Mouse (Mus musculus): Measurements from ENCODE around the gene Olfr1116. TPM values are rescaled to one million over a fixed set of nuclear protein-coding genes. Genes with fewer than 3 reads are reported as not detected.
"Not testable (repeated sequence)": the region's sequence is repeated elsewhere in the genome, so short reads cannot be mapped to it uniquely, and the experiment has no call there.

Olfr1116 gene
- polyA plus RNA-seq (2016; fragmentation: Nextera tagmentation; extraction: Ambion mirVana): not detected in 2 replicates

DNA sequence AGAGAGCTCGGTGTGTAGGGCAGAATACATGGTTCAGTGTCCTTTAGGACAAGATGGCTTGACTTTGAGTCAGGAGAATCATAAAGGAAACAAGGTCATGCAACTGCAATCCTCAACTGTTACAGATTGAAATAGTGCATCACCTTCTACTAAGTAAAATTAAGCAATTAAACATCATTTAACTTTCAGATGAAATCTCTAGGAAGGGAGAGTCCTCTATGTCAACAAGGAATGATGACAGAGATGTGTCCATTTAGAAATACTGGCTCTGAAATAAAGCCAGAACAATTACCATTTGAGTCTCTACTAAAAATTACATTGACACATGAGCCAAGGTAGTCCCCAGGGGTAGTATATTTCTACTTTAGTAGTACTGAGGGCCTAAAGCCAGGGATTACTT lies at the start of gene Olfr1116:
Olfr1116 (plus strand) TSS at position 301 of the 400 bp plus-strand sequence.
- Histone ChIP-seq H3K4me3 (no peak within 1 kb of the TSS), H3K27me3 (replicated peaks) (no peaks in the 10 kb centered on the region), H3K27ac (no peak within 1 kb of the TSS), H3K9ac (no peak within 1 kb of the TSS), H3K36me3 (no peaks in the 10 kb centered on the region), H3K4me2 (no peak within 1 kb of the TSS), H3K9me3 (replicated peaks) (no peaks in the 10 kb centered on the region), H3K4me1 (no peaks in the 10 kb centered on the region)
- WGBS (ENCODE audit: insufficient replicate concordance): 61% methylated on average over 1 of the region's 1 CpGs
- ATAC-seq: no peak

DNA sequence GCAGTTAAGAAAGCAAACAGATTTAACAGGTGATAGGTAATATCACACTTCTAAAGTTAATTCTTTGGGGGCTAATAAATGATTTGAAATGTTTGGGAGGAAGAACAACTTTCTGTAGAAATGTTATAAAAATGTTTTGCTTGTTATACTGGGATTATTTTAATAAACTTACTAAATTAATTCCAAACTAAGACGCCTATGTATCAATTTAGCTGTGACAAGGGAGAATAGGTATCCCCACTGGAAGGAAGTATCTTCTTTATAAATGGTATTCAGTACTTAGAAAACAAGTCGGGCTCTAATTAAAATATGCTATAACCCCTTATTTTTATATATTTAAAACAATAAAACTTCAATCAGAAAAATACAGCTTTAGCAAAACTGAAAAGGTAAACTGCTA lies 19.6 kb upstream of the Olfr1116 start, which contains the start of gene Olfr1115:
Olfr1115 (plus strand) TSS at position 301 of the 400 bp plus-strand sequence.
- no peaks in the 10 kb centered on the region for H3K4me1 ChIP-seq
- H3K36me3 ChIP-seq: no peaks in the 10 kb centered on the region
- H3K4me2 ChIP-seq: no peak within 1 kb of the TSS

DNA sequence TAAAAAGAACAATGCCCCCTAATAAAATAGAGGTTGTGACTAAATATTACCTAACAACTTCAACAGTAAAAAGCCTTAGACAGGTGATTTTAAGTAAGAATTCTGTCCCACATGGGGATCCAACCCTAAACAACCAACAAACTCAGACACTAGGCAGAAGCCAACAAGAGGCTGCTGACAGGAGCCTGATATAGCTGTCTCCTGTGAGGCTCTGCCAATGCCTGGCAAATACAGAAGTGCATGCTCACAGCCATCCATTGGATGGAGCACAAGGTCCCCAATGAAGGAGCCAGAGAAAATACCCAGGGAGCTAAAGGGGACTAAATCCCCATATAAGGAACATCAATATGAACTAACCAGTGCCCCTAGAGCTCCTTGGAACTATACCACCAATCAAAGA lies 26.6 kb downstream of the Olfr1116 start:
- ATAC-seq; H3K4me2 ChIP-seq; H3K36me3 ChIP-seq; H3K27me3 ChIP-seq (replicated peaks); H3K4me3 ChIP-seq; H3K4me1 ChIP-seq; H3K9me3 ChIP-seq (replicated peaks); H3K27ac ChIP-seq; H3K9ac ChIP-seq: not testable (repeated sequence)

More for the DNA sequence above, 19.6 kb upstream of the Olfr1116 start, which contains the start of gene Olfr1115:
- ATAC-seq: no peak
- Histone ChIP-seq H3K9me3 (replicated peaks) (no peaks in the 10 kb centered on the region), H3K4me3 (no peak within 1 kb of the TSS), H3K9ac (no peak within 1 kb of the TSS), H3K27me3 (replicated peaks) (no peaks in the 10 kb centered on the region), H3K27ac (no peak within 1 kb of the TSS)
- WGBS (ENCODE audit: insufficient replicate concordance): 59% methylated on average over 2 of the region's 2 CpGs

DNA sequence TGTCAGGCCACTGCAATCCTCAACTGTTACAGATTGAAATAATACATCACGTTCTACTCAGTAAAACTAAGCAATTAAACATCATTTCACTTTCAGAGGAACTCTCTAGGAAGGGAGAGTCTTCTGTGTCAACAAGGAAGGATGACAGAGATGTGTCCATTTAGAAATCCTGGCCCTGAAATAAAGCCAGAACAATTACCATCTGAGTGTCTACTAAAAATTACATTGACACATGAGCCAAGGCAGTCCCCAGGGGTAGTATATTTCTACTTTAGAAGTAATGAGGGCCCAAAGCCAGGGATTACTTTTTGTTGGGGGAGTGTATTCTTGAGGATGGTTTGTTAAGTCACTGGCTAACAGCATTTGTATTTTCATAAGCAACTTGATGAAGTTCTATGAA lies 39.9 kb downstream of the Olfr1116 start, which contains the start of gene Olfr1118:
Olfr1118 (plus strand) TSS at position 301 of the 400 bp plus-strand sequence.
- Histone ChIP-seq H3K36me3 (no peaks in the 10 kb centered on the region), H3K4me3 (no peak within 1 kb of the TSS), H3K9me3 (replicated peaks) (no peaks in the 10 kb centered on the region), H3K27ac (no peak within 1 kb of the TSS), H3K4me1 (no peaks in the 10 kb centered on the region), H3K4me2 (no peak within 1 kb of the TSS), H3K9ac (no peak within 1 kb of the TSS), H3K27me3 (replicated peaks) (no peaks in the 10 kb centered on the region)
- ATAC-seq: no peak
- 32% methylated on average over 1 of the region's 1 CpGs for WGBS (ENCODE audit: insufficient replicate concordance)

Small RNA genes within 50 kb of the gene (microRNA-seq; reads per million reads assigned to microRNA genes)
- gene Gm27438: not detected

Other genes starting within 250 kb of the Olfr1116 start
- not detected in 2 replicates for gene Olfr1104, start 240.5 kb upstream of the Olfr1116 start, polyA plus RNA-seq (2016; fragmentation: Nextera tagmentation; extraction: Ambion mirVana)
- not detected in 2 replicates for gene Olfr1105, start 231.0 kb upstream of the Olfr1116 start, polyA plus RNA-seq (2016; fragmentation: Nextera tagmentation; extraction: Ambion mirVana)
- not detected in 2 replicates for gene Olfr1106, start 215.3 kb upstream of the Olfr1116 start, polyA plus RNA-seq (2016; fragmentation: Nextera tagmentation; extraction: Ambion mirVana)
- not detected in 2 replicates for gene Olfr1107, start 191.7 kb upstream of the Olfr1116 start, polyA plus RNA-seq (2016; fragmentation: Nextera tagmentation; extraction: Ambion mirVana)
- not detected in 2 replicates for gene Olfr1109, start 171.5 kb upstream of the Olfr1116 start, polyA plus RNA-seq (2016; fragmentation: Nextera tagmentation; extraction: Ambion mirVana)
- not detected in 2 replicates for gene Olfr259, start 153.0 kb upstream of the Olfr1116 start, polyA plus RNA-seq (2016; fragmentation: Nextera tagmentation; extraction: Ambion mirVana)
- gene Olfr1110, start 127.2 kb upstream of the Olfr1116 start, polyA plus RNA-seq (2016; fragmentation: Nextera tagmentation; extraction: Ambion mirVana): not detected in 2 replicates
- gene Olfr1111, start 114.9 kb upstream of the Olfr1116 start, polyA plus RNA-seq (2016; fragmentation: Nextera tagmentation; extraction: Ambion mirVana): not detected in 2 replicates
- not detected in 2 replicates for gene Olfr1112, start 79.7 kb upstream of the Olfr1116 start, polyA plus RNA-seq (2016; fragmentation: Nextera tagmentation; extraction: Ambion mirVana)
- not detected in 2 replicates for gene Olfr1113, start 58.6 kb upstream of the Olfr1116 start, polyA plus RNA-seq (2016; fragmentation: Nextera tagmentation; extraction: Ambion mirVana)
- gene Olfr1115, start 19.5 kb upstream of the Olfr1116 start, polyA plus RNA-seq (2016; fragmentation: Nextera tagmentation; extraction: Ambion mirVana): not detected in 2 replicates
- not detected in 2 replicates for gene Olfr1118, start 40.0 kb downstream of the Olfr1116 start, polyA plus RNA-seq (2016; fragmentation: Nextera tagmentation; extraction: Ambion mirVana)
- not detected in 2 replicates for gene Olfr1120, start 87.3 kb downstream of the Olfr1116 start, polyA plus RNA-seq (2016; fragmentation: Nextera tagmentation; extraction: Ambion mirVana)
- not detected in 2 replicates for gene Olfr1121, start 102.4 kb downstream of the Olfr1116 start, polyA plus RNA-seq (2016; fragmentation: Nextera tagmentation; extraction: Ambion mirVana)
- gene Olfr1122, start 118.3 kb downstream of the Olfr1116 start, polyA plus RNA-seq (2016; fragmentation: Nextera tagmentation; extraction: Ambion mirVana): not detected in 2 replicates
- gene Olfr1123, start 149.1 kb downstream of the Olfr1116 start, polyA plus RNA-seq (2016; fragmentation: Nextera tagmentation; extraction: Ambion mirVana): not detected in 2 replicates
- gene Olfr1124, start 162.7 kb downstream of the Olfr1116 start, polyA plus RNA-seq (2016; fragmentation: Nextera tagmentation; extraction: Ambion mirVana): 0.05 TPM in 1 of 2 replicates, not detected in the other
- gene Olfr1126, start 186.4 kb downstream of the Olfr1116 start, polyA plus RNA-seq (2016; fragmentation: Nextera tagmentation; extraction: Ambion mirVana): not detected in 2 replicates
- not detected in 2 replicates for gene Pramel7, start 229.6 kb downstream of the Olfr1116 start, polyA plus RNA-seq (2016; fragmentation: Nextera tagmentation; extraction: Ambion mirVana)
- not detected in 2 replicates for gene Pramel6, start 239.0 kb downstream of the Olfr1116 start, polyA plus RNA-seq (2016; fragmentation: Nextera tagmentation; extraction: Ambion mirVana)

Measured in liver, embryonic 12.5 days (tissue).